Mouse (Mus musculus) liver, embryonic 14.5 days (tissue): ENCODE measurements around the gene Srcin1.

Experiments
- CTCF ChIP-seq: IDR thresholded peaks from 2 replicates; pipeline ENCODE4 v1.5.1; 2016; ENCODE audit warnings: antibody characterized with exemption, low read depth, control low read depth
- EP300 ChIP-seq: IDR thresholded peaks from 2 replicates; pipeline ENCODE4 v1.6.1; 2016; ENCODE audit warnings: antibody characterized with exemption, low read depth

- no peak for TF ChIP-seq CTCF
- no peak for TF ChIP-seq EP300
Observed at GRCm38 (mm10) chr11:97589216-97589615, 13.2 kb upstream of the Srcin1 start.
